Mouse (Mus musculus): ENCODE measurements around the gene Dnaaf1. TPM values are rescaled to one million over a fixed set of nuclear protein-coding genes. Genes with fewer than 3 reads are reported as not detected.
A peak's percentile ranks its signal among the peaks of the same experiment; 100 is the strongest.

Dnaaf1 gene
- not detected in 2 replicates for polyA plus RNA-seq (2012)

DNA sequence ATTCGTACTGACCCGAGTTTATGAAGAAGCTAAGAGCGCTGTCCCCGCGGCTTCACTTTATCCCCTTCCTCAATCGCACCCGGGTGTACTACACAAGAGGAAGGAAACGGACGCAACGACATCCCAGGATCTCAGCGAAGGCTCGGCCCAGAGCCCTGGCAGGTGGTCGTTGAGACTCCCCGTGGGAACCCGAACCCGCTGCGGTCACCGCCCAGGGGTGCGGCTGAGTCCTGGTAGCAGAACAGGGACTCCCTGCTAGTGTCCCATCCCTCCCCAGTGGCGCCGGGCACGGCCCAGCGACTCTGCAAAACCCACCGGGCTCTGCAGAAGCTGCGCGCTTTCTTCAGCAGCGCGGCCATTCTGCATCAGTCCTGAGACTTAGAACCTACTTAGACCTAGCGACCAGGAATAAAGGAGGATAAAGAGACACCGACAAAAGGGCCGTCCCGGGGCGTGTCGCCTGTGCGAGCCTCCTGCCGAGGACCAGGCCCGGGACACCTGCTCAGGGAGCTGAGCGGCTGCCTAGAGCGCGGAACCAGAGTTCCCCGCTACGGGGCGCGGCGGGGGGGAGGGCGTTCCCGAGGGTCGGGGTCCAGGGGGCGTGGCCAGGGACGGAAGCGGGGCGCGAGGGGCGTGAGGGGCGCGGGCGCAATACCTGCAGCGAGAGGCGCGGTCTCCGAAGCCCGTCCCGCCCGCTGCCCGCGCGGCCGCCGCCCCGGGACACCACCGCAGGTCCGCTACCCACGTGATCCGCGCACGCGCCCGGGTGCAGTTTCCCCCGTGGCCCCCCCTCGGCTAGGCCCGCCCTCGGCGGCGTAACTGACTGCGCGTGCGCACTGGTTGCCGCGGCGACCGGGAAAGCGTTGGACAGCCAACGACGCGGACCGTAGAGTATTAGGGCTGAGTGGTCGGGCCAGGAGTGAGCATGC is at the start of gene Dnaaf1, which contains the start of gene Hsdl1:
TSS of gene Dnaaf1 (plus strand) at position 799 of the 929 bp plus-strand sequence.
TSS of gene Hsdl1 (minus strand) at position 747 of the 929 bp plus-strand sequence.
- TF ChIP-seq TAL1 (IDR thresholded peaks at IDR 0.05; ENCODE audit: low read length) (no peak), GATA1 (IDR thresholded peaks at IDR 0.05; ENCODE audit: low read length) (no peak)
- H3K4me3 ChIP-seq (replicated peaks) = peak within 1 kb of the TSS; percentile 85
- H3K4me1 ChIP-seq (ENCODE audit: control insufficient read depth) = peaks cover 65% of the 10 kb centered on the region
- H3K9me3 ChIP-seq (ENCODE audit: control insufficient read depth, low read length) = no peaks in the 10 kb centered on the region
- H3K27me3 ChIP-seq (ENCODE audit: control insufficient read depth) = no peaks in the 10 kb centered on the region; the same call in 1 of the 2 replicates
- H3K36me3 ChIP-seq (ENCODE audit: control insufficient read depth) = peaks cover 12% of the 10 kb centered on the region

DNA sequence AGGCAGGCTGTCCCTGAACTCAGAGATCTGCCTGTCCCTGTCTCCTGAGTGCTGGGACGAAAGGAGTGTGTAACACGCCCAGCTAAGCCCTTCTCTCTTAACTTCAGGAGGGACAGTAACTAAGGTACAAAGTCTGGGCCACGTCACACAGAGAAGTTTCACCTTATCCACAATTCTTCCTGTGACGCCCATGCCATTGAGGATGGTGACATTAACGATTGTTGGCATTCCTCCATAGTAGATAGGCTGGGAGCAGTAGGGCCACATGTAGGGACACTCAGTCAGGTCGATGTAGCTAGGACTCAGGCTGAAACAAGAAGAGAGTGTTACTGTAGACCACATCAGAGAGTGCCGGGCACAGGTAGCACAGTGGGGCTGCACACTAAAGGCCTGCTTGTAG is 46.3 kb upstream of the Dnaaf1 start:
- no peak for TF ChIP-seq TAL1 (IDR thresholded peaks at IDR 0.05; ENCODE audit: low read length)
- TF ChIP-seq GATA1 (IDR thresholded peaks at IDR 0.05; ENCODE audit: low read length) = no peak
- H3K9me3 ChIP-seq (ENCODE audit: control insufficient read depth, low read length) = no peaks in the 10 kb centered on the region
- no peaks in the 10 kb centered on the region for H3K4me1 ChIP-seq (ENCODE audit: control insufficient read depth)
- no peak overlapping the region for H3K4me3 ChIP-seq (replicated peaks)
- H3K27me3 ChIP-seq (ENCODE audit: control insufficient read depth) = no peaks in the 10 kb centered on the region
- peaks cover 94% of the 10 kb centered on the region for H3K36me3 ChIP-seq (ENCODE audit: control insufficient read depth)

DNA sequence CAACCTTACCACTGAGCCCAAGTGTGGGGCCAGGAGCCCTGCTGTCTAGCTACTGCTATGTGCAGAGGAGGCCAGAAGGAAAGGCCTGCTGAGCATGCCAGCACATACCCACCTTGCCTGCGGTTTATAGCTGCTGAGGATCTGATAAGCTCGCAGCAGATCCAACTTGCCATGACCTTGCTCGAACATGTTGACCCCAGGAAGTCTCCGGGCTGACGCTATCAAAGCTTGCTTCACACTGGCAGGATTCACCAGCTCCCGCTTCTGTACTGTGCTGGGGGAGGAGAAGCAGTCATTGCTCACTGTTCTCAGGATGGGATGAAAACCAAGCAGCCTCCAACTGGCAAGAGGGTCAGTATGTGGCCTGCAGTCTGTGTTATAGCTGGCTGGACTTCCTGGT is 44.1 kb upstream of the Dnaaf1 start:
- no peak for TF ChIP-seq GATA1 (IDR thresholded peaks at IDR 0.05; ENCODE audit: low read length)
- no peak for TF ChIP-seq TAL1 (IDR thresholded peaks at IDR 0.05; ENCODE audit: low read length)
- Histone ChIP-seq H3K9me3 (ENCODE audit: control insufficient read depth, low read length) (no peaks in the 10 kb centered on the region), H3K4me3 (replicated peaks) (no peak overlapping the region), H3K4me1 (ENCODE audit: control insufficient read depth) (no peaks in the 10 kb centered on the region), H3K36me3 (ENCODE audit: control insufficient read depth) (peaks cover 94% of the 10 kb centered on the region), H3K27me3 (ENCODE audit: control insufficient read depth) (no peaks in the 10 kb centered on the region)

DNA sequence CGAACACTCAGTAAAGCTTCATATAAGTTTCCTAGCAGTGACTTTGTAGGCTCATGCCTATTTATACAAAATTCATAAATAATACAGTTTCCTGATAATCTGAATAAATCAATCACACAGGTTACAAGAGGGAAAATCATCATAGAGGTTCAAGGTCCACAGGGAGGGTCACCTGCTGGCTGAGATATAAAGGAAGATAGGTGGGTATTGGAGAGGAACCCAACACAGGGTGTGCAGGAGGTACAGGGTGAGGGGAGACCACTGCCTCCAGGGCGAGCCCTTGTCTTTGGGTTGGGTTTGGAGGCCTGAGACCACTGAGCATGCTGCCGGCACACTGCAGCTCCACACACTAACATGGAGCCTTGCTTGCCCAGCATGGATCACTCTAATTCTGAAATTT is 43.6 kb upstream of the Dnaaf1 start:
- no peaks in the 10 kb centered on the region for H3K27me3 ChIP-seq (ENCODE audit: control insufficient read depth)
- H3K36me3 ChIP-seq (ENCODE audit: control insufficient read depth) = peaks cover 97% of the 10 kb centered on the region
- H3K4me3 ChIP-seq (replicated peaks) = no peak overlapping the region
- TF ChIP-seq TAL1 (IDR thresholded peaks at IDR 0.05; ENCODE audit: low read length) = no peak
- TF ChIP-seq GATA1 (IDR thresholded peaks at IDR 0.05; ENCODE audit: low read length) = no peak
- no peaks in the 10 kb centered on the region for H3K4me1 ChIP-seq (ENCODE audit: control insufficient read depth)
- H3K9me3 ChIP-seq (ENCODE audit: control insufficient read depth, low read length) = no peaks in the 10 kb centered on the region

DNA sequence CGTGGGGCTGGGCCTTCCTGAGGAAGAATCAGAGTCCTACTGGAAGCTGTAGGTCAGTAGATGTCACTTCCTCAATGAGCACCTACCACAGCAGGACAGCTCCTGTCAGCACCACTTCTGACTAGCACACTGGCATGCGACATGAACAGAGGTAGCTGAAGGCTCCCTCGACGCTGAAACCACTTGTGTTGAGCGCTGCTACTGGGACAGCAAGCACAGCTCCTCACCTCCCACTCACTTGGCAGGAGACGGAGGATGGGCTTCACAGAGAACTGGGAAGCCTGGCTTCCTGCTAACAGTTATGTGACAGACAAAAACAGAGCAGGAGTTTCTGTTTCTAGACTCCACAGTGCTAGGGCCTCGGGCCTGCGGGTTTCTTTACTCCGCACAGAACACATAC is 43.1 kb upstream of the Dnaaf1 start:
- peaks cover 98% of the 10 kb centered on the region for H3K36me3 ChIP-seq (ENCODE audit: control insufficient read depth)
- no peak overlapping the region for H3K4me3 ChIP-seq (replicated peaks)
- H3K9me3 ChIP-seq (ENCODE audit: control insufficient read depth, low read length) = no peaks in the 10 kb centered on the region
- TF ChIP-seq TAL1 (IDR thresholded peaks at IDR 0.05; ENCODE audit: low read length) = no peak
- no peak for TF ChIP-seq GATA1 (IDR thresholded peaks at IDR 0.05; ENCODE audit: low read length)
- H3K4me1 ChIP-seq (ENCODE audit: control insufficient read depth) = no peaks in the 10 kb centered on the region
- H3K27me3 ChIP-seq (ENCODE audit: control insufficient read depth) = no peaks in the 10 kb centered on the region

DNA sequence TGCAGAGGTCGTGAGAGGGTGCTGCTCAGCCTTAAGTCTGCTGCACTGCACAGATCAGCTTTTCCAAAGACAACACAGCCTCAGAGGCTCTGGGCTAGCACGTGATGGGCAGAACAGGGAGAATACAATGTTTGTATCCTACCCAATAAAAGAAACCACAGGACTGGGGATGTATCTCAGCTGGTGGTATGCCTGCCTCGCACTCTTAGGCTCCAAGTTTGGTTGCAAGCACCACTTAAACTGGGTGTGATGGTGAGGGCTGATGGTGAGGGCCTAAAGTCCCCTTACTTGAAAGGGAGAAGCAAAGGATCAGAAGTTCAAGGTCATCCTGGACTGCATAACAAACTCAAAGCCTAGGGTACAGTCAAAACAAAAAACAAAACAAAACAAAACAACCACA is 30.4 kb upstream of the Dnaaf1 start:
- no peaks in the 10 kb centered on the region for H3K9me3 ChIP-seq (ENCODE audit: control insufficient read depth, low read length)
- TF ChIP-seq TAL1 (IDR thresholded peaks at IDR 0.05; ENCODE audit: low read length) (no peak), GATA1 (IDR thresholded peaks at IDR 0.05; ENCODE audit: low read length) (no peak)
- no peaks in the 10 kb centered on the region for H3K27me3 ChIP-seq (ENCODE audit: control insufficient read depth)
- no peak overlapping the region for H3K4me3 ChIP-seq (replicated peaks)
- no peaks in the 10 kb centered on the region for H3K4me1 ChIP-seq (ENCODE audit: control insufficient read depth)
- H3K36me3 ChIP-seq (ENCODE audit: control insufficient read depth) = peaks cover 96% of the 10 kb centered on the region

DNA sequence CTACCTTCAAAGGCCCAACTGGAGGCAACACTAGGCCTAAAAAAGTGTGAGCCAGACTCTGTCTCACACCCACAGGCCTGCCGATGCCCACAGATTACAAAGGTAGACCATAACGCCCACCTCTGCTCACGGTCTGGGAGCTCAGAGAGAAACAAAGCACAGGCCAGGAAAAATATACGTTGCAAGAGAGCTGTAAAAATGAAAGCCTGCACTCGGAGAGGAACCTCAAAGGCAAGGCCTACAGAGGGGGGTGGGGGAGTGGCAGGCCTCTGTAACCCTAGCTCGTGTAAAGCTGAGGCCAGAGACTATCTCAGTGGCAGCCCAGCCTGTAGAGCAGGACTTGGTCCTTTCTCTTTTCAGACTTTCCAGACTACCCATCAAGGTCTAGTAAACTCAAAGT is 29.9 kb upstream of the Dnaaf1 start:
- peaks cover 95% of the 10 kb centered on the region for H3K36me3 ChIP-seq (ENCODE audit: control insufficient read depth)
- TF ChIP-seq GATA1 (IDR thresholded peaks at IDR 0.05; ENCODE audit: low read length) (no peak), TAL1 (IDR thresholded peaks at IDR 0.05; ENCODE audit: low read length) (no peak)
- H3K27me3 ChIP-seq (ENCODE audit: control insufficient read depth) = no peaks in the 10 kb centered on the region
- no peaks in the 10 kb centered on the region for H3K4me1 ChIP-seq (ENCODE audit: control insufficient read depth)
- no peaks in the 10 kb centered on the region for H3K9me3 ChIP-seq (ENCODE audit: control insufficient read depth, low read length)
- H3K4me3 ChIP-seq (replicated peaks) = no peak overlapping the region

DNA sequence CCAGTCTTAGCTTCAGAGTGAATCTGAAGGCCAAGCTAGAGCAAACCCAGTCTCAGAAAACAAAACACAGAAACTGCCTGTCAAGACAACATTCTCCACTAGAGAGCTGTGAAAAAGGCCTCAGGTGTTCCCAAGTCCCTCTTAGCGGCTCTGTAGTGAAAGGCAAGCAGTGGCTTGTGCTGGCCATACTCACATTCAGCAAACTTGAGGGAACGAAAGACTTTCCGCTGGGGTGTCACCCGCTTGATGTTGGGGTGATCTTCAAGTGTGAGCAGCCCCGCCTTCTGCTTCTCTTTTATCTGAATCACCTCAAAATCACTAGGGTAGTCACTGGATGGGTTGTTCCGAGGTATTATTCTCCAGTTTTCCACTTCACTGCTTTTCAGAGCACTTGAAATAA is 29.2 kb upstream of the Dnaaf1 start:
- H3K27me3 ChIP-seq (ENCODE audit: control insufficient read depth) = no peaks in the 10 kb centered on the region
- H3K4me1 ChIP-seq (ENCODE audit: control insufficient read depth) = peaks cover 3% of the 10 kb centered on the region; the same call in 1 of the 2 replicates
- peaks cover 92% of the 10 kb centered on the region for H3K36me3 ChIP-seq (ENCODE audit: control insufficient read depth)
- TF ChIP-seq TAL1 (IDR thresholded peaks at IDR 0.05; ENCODE audit: low read length) (no peak), GATA1 (IDR thresholded peaks at IDR 0.05; ENCODE audit: low read length) (no peak)
- no peak overlapping the region for H3K4me3 ChIP-seq (replicated peaks)
- no peaks in the 10 kb centered on the region for H3K9me3 ChIP-seq (ENCODE audit: control insufficient read depth, low read length)

DNA sequence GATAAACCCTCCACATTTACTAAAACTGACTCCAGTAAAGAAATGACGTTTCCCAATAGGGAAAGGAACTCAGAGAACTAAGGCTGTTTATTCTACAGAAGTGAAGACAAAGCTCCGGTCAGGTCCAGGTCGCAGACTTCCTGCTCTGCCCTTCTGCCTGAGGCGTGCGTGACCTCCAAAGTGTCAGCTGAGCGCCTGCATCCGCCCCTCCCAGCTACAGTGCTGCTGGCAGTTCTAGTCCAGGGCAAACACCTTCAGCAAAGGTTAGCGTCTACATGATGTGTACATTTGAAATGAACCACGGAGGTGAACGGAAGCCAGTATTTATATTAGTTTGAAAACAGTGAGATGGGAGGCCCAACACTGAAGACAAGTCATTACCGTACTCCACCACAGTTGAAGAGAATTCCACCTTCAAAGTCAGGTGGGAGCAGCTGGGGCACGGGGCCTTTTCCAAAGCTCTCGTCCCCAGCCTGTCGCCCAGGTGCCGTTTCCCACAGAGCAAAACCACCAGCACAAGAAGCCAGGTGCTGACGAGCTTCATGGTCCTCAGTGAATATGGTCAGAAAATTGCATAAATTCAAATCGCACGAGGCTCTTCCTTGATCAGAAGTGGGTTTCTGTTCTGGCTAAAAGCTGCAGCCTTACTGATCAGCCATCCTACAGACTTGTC is 27.9 kb upstream of the Dnaaf1 start:
- no peaks in the 10 kb centered on the region for H3K27me3 ChIP-seq (ENCODE audit: control insufficient read depth)
- peaks cover 5% of the 10 kb centered on the region; the same call in 1 of the 2 replicates for H3K4me1 ChIP-seq (ENCODE audit: control insufficient read depth)
- H3K4me3 ChIP-seq (replicated peaks) = no peak overlapping the region
- TF ChIP-seq GATA1 (IDR thresholded peaks at IDR 0.05; ENCODE audit: low read length) = no peak
- H3K36me3 ChIP-seq (ENCODE audit: control insufficient read depth) = peaks cover 82% of the 10 kb centered on the region
- no peaks in the 10 kb centered on the region for H3K9me3 ChIP-seq (ENCODE audit: control insufficient read depth, low read length)
